Mouse (Mus musculus) MEL (cell line): Measurements from ENCODE around the gene Ermard.

Experiments
- CTCF ChIP-seq, 3 experiments: IDR thresholded peaks in 2 of 3; conservative IDR thresholded peaks in 1 of 3; 2 replicates each; pipeline ENCODE4 v1.5.1; 2011 to 2012; ENCODE audit warnings: low read length in 3 of 3, low read depth in 2 of 3, mild to moderate bottlenecking in 2 of 3, improper control_type of control experiment in 1 of 3, inconsistent platforms in 1 of 3, mixed read lengths in 1 of 3, moderate library complexity in 1 of 3; ENCODE audit not compliant: control insufficient read depth in 1 of 3, insufficient read depth in 1 of 3, poor library complexity in 1 of 3, severe bottlenecking in 1 of 3
- E2F4 ChIP-seq: IDR thresholded peaks from 2 replicates; pipeline ENCODE4 v1.6.1; 2011; ENCODE audit warnings: low read depth, low read length, improper control_type of control experiment, borderline replicate concordance
- EP300 ChIP-seq, 2 experiments: IDR thresholded peaks; 2 replicates each; pipeline ENCODE4 v1.6.1; 2011; ENCODE audit warnings: improper control_type of control experiment in 2 of 2, low read length in 2 of 2, low read depth in 1 of 2, mild to moderate bottlenecking in 1 of 2
- GATA1 ChIP-seq: IDR thresholded peaks from 2 replicates; pipeline ENCODE4 v1.6.1; 2011; ENCODE audit warnings: low read depth, low read length, improper control_type of control experiment
- HCFC1 ChIP-seq: IDR thresholded peaks from 2 replicates; pipeline ENCODE4 v1.6.1; 2012; ENCODE audit warnings: low read depth, mild to moderate bottlenecking, inconsistent platforms, low read length, improper control_type of control experiment, moderate library complexity
- MAFK ChIP-seq: IDR thresholded peaks from 2 replicates; pipeline ENCODE4 v1.6.1; 2011; ENCODE audit warnings: low read depth, mild to moderate bottlenecking, low read length, improper control_type of control experiment, borderline replicate concordance
- MAX ChIP-seq: IDR thresholded peaks from 2 replicates; pipeline ENCODE4 v1.6.1; 2011; ENCODE audit warnings: low read length, improper control_type of control experiment
- NELFE ChIP-seq: IDR thresholded peaks from 2 replicates; pipeline ENCODE4 v1.6.1; 2011; ENCODE audit warnings: low read depth, low read length, improper control_type of control experiment
- POLR2A ChIP-seq, 2 experiments: IDR thresholded peaks; 2 replicates each; pipeline ENCODE4 v1.6.1; 2011 to 2012; ENCODE audit warnings: low read length in 2 of 2, mild to moderate bottlenecking in 2 of 2, control low read depth in 1 of 2, improper control_type of control experiment in 1 of 2, low read depth in 1 of 2, moderate library complexity in 1 of 2; ENCODE audit not compliant: control insufficient read depth in 1 of 2, insufficient read depth in 1 of 2, poor library complexity in 1 of 2
- RCOR1 ChIP-seq: IDR thresholded peaks from 2 replicates; pipeline ENCODE4 v1.6.1; 2012; ENCODE audit warnings: low read depth, mild to moderate bottlenecking, inconsistent platforms, low read length, improper control_type of control experiment
- TAL1 ChIP-seq: IDR thresholded peaks from 2 replicates; pipeline ENCODE4 v1.6.1; 2012; ENCODE audit warnings: mild to moderate bottlenecking, inconsistent platforms, low read length, moderate library complexity, mixed read lengths

DNA sequence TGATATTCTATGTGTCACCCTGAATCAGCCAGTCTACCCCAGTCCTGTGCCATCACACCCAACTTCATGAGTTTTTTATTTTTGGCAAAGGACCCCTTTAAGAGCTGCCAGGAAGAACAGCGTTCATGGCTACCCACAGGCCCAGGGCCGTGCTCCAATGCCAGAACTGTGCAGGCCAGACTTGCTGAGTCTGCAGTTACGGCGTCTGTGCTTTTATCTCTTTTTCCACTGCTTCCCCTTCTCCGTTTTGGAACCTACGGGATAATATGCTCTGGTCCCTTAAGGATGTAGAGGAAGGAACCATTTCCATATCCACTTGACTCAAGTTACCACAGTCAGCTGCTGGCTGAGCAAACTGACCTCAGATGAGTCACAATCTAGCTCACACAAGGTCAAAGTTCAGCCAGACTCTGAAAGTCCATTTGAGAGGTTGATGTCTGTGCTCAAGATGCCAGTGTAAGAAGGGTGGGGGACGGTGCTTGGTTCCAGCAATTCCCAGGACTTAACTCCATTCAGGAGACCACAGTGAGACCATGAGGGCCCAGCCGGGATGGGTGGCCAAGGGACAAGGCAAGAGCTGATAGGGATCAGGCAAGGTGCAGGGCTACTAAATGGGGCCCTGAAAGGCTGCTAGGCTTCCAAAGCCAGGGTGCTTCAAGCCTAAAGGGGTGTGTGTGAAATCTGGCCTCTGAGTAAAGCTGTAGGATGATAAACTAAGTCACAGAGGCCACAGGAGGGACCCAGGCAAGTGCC lies 27.2 kb downstream of the Ermard start:
- TF ChIP-seq MAX (no peak), NELFE (no peak), CTCF (IDR thresholded peaks at IDR 0.05 in 2 of 3, conservative IDR thresholded peaks at IDR 0.05 in 1 of 3; ENCODE audit: control insufficient read depth in 1 of 3, insufficient read depth in 1 of 3, low read depth in 2 of 3, low read length in 3 of 3, poor library complexity in 1 of 3, severe bottlenecking in 1 of 3) (no peak), MAFK (0 out of 2 replicates have a peak, but pooled peaks have one; percentile 12), GATA1 (no peak), EP300 (IDR thresholded peaks at IDR 0.05; ENCODE audit: low read depth in 1 of 2, low read length in 2 of 2) (no peak), POLR2A (IDR thresholded peaks at IDR 0.05; ENCODE audit: control insufficient read depth in 1 of 2, insufficient read depth in 1 of 2, low read depth in 1 of 2, low read length in 2 of 2, poor library complexity in 1 of 2) (no peak), TAL1 (no peak), HCFC1 (no peak), E2F4 (no peak), RCOR1 (no peak)
